Mouse (Mus musculus) kidney, adult 2 months (tissue): ENCODE results near the gene Fam192a. TPM values are rescaled to one million over a fixed set of nuclear protein-coding genes. Genes with fewer than 3 reads are reported as not detected.

Experiments
- DNase-seq: peaks from one replicate; pipeline ENCODE4 v3.0.0; 2021
- H3K27ac ChIP-seq: fragments of 200-500 bp; 2 replicates; pipeline ENCODE4 v1.5.1; 2012; ENCODE audit warnings: low read depth, low read length, control low read depth, inconsistent platforms; ENCODE audit not compliant: insufficient read depth
- H3K27me3 ChIP-seq: fragments of 200-500 bp; replicated peaks from 2 replicates; pipeline ENCODE4 v1.6.1; 2012; ENCODE audit warnings: mild to moderate bottlenecking, moderate library complexity, low read length, inconsistent platforms; ENCODE audit not compliant: control insufficient read depth, insufficient read depth
- H3K36me3 ChIP-seq: fragments of 200-500 bp; 2 replicates; pipeline ENCODE4 v1.6.1; 2012; ENCODE audit warnings: mild to moderate bottlenecking, moderate library complexity, low read length, inconsistent platforms; ENCODE audit not compliant: control insufficient read depth, insufficient read depth
- H3K4me1 ChIP-seq: fragments of 200-500 bp; 2 replicates; pipeline ENCODE4 v1.6.1; 2011; ENCODE audit warnings: low read length; ENCODE audit not compliant: control insufficient read depth, insufficient read depth
- H3K4me3 ChIP-seq: fragments of 200-500 bp; 2 replicates; pipeline ENCODE4 v1.5.1; 2011; ENCODE audit warnings: mild to moderate bottlenecking, low read depth, low read length, control low read depth; ENCODE audit not compliant: insufficient read depth
- CTCF ChIP-seq: fragments of 200-500 bp; conservative IDR thresholded peaks from 2 replicates; pipeline ENCODE4 v1.5.1; 2011; ENCODE audit warnings: low read depth, mild to moderate bottlenecking, control low read depth, low read length, moderate library complexity, mixed read lengths; ENCODE audit not compliant: insufficient read depth, insufficient read length
- POLR2A ChIP-seq: fragments of 200-500 bp; IDR thresholded peaks from one replicate; pipeline ENCODE4 v1.6.1; 2011; ENCODE audit warnings: low read depth, low read length, control low read depth
- WGBS: fragments of 180-500 bp; shearing (Covaris S2); methylation state at CpG from one replicate; pipeline ENCODE4 v1.1.7; 2018; 5-methylcytosine and 5-hydroxymethylcytosine counted together
- polyA plus RNA-seq: library from polyadenylated mRNA; depleted of rRNA; stranded (reverse); fragments of >200 nt; gene quantifications from 2 replicates; pipeline ENCODE4 v1.2.3, GENCODE M21; 2012; rRNA removed

The Fam192a gene
- 18.2 and 20.9 TPM in 2 replicates for polyA plus RNA-seq

DNA sequence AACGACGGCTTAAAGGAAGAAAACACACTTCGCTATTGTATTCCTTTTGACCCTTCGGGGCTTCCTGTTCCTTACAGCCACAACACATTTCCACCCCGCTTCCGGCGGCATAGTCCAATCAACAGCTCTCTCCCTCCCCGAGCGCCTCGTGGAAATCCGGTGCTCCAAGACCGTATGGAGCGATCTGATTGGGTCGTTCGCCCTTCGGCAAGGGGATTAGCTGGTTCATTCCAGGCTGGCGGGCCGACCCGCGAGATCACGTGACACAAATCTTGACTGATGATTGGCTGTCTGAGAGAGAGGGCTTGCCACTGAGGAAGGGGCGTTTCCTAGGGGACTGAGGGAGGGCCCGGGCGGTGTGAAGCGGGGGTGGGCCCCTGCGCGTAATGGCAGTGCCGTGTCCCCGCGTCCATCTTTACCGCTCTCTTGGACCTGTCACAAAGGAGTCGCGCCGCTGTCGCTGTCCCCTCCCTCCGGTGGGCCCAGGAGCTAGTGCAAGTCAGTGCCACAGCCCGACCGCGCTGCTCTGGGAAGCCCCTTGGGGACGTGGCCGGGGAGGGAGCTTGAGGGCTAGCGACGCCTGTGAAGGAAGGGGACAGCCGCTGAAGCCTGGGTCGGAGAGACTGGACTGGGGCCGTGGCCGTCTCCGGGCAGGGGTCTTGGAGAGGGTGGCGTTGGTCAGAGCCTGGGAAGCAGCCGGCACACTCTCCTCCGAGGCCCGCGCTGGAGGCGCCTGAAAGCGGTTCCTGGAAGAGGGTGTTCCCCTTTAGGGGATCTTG lies at the start of gene Fam192a, which contains the start of gene Rspry1:
Gene Fam192a, minus strand, starts transcription at position 391 of the 779 bp plus-strand sequence.
Gene Rspry1, plus strand, starts transcription at position 331 of the 779 bp plus-strand sequence.
- peak within 1 kb of the TSS; percentile 80 for H3K27ac ChIP-seq
- peak; percentile 100 for DNase-seq
- H3K4me3 ChIP-seq, result peak within 1 kb of the TSS; percentile 86
- H3K4me1 ChIP-seq, result peaks cover 8% of the 10 kb centered on the region; the same call in 1 of the 2 replicates
- WGBS, result under 1% methylated on average over 55 of the region's 55 CpGs
- TF ChIP-seq POLR2A, result peak; percentile 75
- TF ChIP-seq CTCF, result no peak
- no peaks in the 10 kb centered on the region for H3K27me3 ChIP-seq
- H3K36me3 ChIP-seq, result no peaks in the 10 kb centered on the region

DNA sequence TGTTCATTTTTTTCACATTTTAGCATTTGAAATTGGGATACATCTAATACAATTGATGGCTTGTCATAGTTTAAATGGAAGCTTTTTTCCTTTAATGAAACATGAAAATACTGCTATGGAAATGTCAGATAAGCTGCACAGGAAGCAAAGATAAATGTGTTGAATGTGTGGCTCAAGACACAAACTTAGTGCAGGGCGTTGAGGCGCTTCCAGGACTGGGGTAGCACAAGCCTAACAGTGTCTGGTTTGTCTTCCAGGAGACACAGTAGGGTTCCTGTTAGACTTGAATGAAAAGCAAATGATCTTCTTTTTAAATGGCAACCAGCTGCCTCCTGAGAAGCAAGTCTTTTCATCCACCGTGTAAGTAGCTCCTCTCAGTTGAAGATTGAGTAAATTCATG lies 47.7 kb upstream of the Fam192a start:
- 87% methylated on average over 3 of the region's 3 CpGs for WGBS
- Histone ChIP-seq H3K27me3 (no peaks in the 10 kb centered on the region), H3K4me1 (no peaks in the 10 kb centered on the region), H3K4me3 (no peak overlapping the region), H3K27ac (no peak overlapping the region), H3K36me3 (peaks cover 6% of the 10 kb centered on the region)
- TF ChIP-seq POLR2A, result no peak
- no peak for TF ChIP-seq CTCF
- DNase-seq, result no peak

DNA sequence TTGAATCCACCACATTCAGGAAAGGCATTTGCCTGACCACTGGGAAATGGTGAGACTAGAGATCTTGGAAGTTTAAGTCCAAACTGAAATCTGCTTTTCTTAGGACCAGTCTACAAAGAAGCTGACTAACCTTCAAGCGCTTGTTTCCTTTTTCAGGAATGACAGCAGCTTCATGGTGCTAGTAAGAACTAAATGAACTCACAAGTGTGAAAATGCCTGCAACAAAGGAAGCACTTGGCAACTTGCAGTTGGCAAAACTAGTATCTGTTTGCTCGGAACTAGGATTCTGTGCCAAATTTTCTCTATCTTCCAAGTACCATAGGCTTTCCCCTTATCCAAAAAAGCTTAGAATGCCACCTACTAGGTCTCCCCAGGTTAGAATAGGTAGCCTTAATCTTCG lies 44.4 kb upstream of the Fam192a start:
- H3K4me1 ChIP-seq, result no peaks in the 10 kb centered on the region
- no peak overlapping the region for H3K27ac ChIP-seq
- no peak overlapping the region for H3K4me3 ChIP-seq
- TF ChIP-seq POLR2A, result no peak
- no peak for TF ChIP-seq CTCF
- H3K36me3 ChIP-seq, result peaks cover 4% of the 10 kb centered on the region
- no peaks in the 10 kb centered on the region for H3K27me3 ChIP-seq
- no peak for DNase-seq
- WGBS, result 92% methylated on average over 3 of the region's 3 CpGs

DNA sequence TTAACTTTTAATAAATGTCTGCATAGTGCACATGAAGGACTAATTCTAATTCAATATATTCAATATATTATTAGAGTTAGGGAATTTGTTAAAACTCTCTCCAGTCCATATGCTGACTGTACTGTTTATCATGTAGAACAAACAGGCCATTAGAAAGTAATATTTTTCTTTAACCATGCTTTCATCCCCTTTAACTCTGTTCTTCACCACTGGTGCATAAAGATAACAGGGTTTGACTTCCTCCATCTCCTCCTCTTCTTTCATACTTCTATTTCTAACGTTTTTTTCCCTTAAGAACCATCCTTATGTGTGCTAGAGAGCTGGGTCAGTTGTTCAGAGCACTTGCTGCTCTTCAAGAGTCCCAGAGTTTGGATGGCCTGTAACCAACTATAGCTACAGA lies 43.4 kb upstream of the Fam192a start:
- 50% methylated on average over 1 of the region's 1 CpGs for WGBS
- TF ChIP-seq CTCF, result no peak
- no peak for TF ChIP-seq POLR2A
- Histone ChIP-seq H3K27ac (no peak overlapping the region), H3K27me3 (no peaks in the 10 kb centered on the region), H3K4me3 (no peak overlapping the region), H3K36me3 (peaks cover 2% of the 10 kb centered on the region), H3K4me1 (no peaks in the 10 kb centered on the region)
- no peak for DNase-seq

DNA sequence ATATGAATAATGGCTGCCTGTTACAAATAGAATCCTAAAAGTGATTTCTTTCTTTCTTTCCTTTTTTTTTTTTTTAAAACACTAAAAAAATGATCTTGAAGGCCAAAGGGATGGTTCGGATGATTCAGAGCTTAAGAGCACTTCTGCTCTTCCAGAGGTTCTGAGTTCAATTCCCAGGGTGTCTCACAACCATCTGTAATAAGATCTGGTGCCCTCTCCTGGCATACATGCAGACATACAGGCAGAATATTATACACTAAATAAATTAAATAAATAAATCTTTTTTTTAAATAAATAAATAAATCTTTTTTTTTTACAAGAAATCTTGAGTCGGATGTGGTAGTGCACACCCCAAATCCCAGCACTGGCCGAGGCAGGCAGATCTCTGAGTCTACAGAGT lies 40.1 kb upstream of the Fam192a start:
- Histone ChIP-seq H3K27me3 (no peaks in the 10 kb centered on the region), H3K4me3 (no peak overlapping the region), H3K36me3 (peaks cover 11% of the 10 kb centered on the region), H3K4me1 (no peaks in the 10 kb centered on the region), H3K27ac (no peak overlapping the region)
- no peak for TF ChIP-seq CTCF
- TF ChIP-seq POLR2A, result no peak
- DNase-seq, result no peak
- WGBS, result 97% methylated on average over 3 of the region's 3 CpGs

DNA sequence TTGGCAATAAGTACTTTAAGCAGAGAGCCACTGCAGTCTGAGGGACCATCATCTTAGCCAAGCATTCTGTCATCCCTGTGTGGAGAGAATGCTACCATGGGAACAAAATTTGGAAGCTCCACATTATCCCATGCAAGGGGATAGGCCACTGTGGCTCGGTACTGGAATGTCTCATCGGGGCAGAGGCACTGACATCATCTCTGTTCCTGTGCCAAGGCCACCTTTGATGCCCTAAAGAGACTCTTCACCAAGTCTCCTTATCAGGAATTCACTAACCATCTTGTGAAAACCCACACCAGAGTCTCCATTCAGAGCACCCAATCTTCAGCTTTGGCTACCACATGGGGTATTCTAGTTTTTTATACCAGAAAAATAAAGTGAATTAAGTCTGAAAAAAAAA lies 39.4 kb upstream of the Fam192a start:
- Histone ChIP-seq H3K4me3 (no peak overlapping the region), H3K36me3 (peaks cover 14% of the 10 kb centered on the region), H3K27ac (no peak overlapping the region), H3K4me1 (no peaks in the 10 kb centered on the region), H3K27me3 (no peaks in the 10 kb centered on the region)
- DNase-seq, result no peak
- WGBS, result 87% methylated on average over 2 of the region's 2 CpGs
- TF ChIP-seq CTCF (no peak), POLR2A (no peak)

DNA sequence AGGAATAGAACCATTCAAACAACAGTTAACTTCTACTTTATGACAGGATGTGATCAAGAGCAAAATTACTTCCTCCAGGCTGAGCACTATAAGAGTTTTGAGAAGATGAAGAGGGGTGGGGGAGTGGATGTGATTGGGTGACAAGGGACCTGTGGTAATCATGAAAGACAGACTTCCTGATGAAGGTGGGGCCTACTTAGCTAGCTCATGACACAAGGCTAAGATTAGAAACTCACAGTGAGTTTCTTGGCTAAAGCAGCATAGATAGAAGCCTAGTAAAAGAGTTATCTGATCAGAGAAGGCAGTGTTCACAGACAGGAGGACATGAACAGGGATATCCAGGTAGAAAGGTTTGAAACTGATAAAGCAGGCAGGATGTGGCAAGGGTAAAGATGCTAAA lies 32.4 kb upstream of the Fam192a start:
- H3K36me3 ChIP-seq, result peaks cover 13% of the 10 kb centered on the region

DNA sequence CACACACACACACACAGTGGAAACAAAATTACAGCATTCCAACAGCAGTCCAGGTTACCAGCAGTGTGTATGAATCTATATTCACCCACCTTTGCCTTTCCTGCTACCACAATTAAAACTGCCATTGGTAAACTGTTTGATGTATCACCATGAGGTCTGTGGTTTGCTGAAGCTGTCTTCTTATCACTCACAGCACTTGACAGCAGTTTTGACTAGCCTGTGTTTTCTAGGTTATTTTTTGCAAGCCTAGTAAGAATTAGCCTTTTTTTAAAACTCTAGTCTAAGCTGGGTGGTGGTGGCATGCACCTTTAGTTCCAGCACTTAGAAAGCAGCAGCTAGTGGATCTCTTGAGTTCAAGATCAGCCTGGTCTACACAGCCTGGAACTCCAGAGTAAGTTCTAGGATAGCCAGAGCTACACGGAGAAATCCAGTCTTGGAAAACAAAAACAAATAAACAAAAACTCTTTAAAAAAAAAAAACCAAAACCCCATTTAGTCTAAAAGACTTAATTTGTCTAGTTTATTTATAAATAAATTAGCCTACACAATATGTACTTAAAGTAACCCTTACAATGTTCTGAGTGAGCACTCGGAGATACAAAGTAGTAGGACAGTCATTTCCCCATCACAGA lies 31.9 kb upstream of the Fam192a start:
- H3K36me3 ChIP-seq, result peaks cover 13% of the 10 kb centered on the region
- H3K4me3 ChIP-seq, result no peak overlapping the region
- H3K4me1 ChIP-seq, result no peaks in the 10 kb centered on the region
- TF ChIP-seq POLR2A (no peak), CTCF (no peak)
- H3K27ac ChIP-seq, result no peak overlapping the region
- no peak for DNase-seq
- WGBS, result 75% methylated on average over 2 of the region's 2 CpGs
- H3K27me3 ChIP-seq, result no peaks in the 10 kb centered on the region

More for the DNA sequence above, 32.4 kb upstream of the Fam192a start:
- Histone ChIP-seq H3K4me3 (no peak overlapping the region), H3K4me1 (no peaks in the 10 kb centered on the region), H3K27ac (no peak overlapping the region), H3K27me3 (no peaks in the 10 kb centered on the region)
- DNase-seq, result no peak
- TF ChIP-seq CTCF (no peak), POLR2A (no peak)
